Mouse (Mus musculus) cortical plate, adult 2 months (tissue): ENCODE measurements around the gene Ptprc.

ENCODE experiments used
- CTCF ChIP-seq: fragments of 200-500 bp; IDR thresholded peaks from 2 replicates; pipeline ENCODE4 v1.5.1; 2011; ENCODE audit warnings: mild to moderate bottlenecking, control low read depth, low read length; ENCODE audit not compliant: insufficient read depth; ENCODE audit errors: extremely low read depth
- POLR2A ChIP-seq: fragments of 200-500 bp; IDR thresholded peaks from 2 replicates; pipeline ENCODE4 v1.6.1; 2011; ENCODE audit warnings: mild to moderate bottlenecking, low read length, control low read depth; ENCODE audit not compliant: insufficient read depth; ENCODE audit errors: extremely low read depth

DNA sequence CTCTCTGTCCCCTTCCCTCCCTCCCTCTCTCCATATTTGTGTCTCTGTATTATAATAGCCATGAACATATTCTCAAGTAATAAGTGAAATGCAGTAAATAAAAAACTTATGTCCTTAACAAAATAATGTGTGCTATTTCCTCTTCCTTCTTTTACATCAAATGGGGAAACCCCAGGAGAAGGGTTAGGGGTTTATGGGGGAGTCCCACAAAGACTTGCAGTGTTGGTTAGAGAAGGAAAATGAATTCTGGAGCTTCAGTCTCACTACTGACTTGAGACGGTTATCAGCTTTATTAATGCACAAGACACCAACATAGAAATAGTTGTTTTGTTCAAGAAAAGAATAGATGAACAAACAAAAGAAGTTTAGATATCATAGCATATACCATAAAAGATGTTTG is 150.2 kb downstream of the Ptprc start:
- TF ChIP-seq CTCF (no peak), POLR2A (no peak)
